Mouse (Mus musculus) heart, postnatal 0 days (tissue): ENCODE results near the gene Nup155. TPM values are rescaled to one million over a fixed set of nuclear protein-coding genes. Genes with fewer than 3 reads are reported as not detected.

Experiments
- ATAC-seq: fragments of 200-750 bp; cut with Nextera tagmentation; 2 replicates; pipeline ENCODE4 v1.8.0; 2017; ENCODE audit warnings: low read depth, moderate number of reproducible peaks, moderate library complexity; ENCODE audit not compliant: insufficient read depth
- DNase-seq: peaks from one replicate; pipeline ENCODE4 v3.0.0-alpha.2; 2016; ENCODE audit warnings: low spot score
- H3K27ac ChIP-seq: fragments of 300-500 bp; sonication (generic); 2 replicates; pipeline ENCODE4 v1.5.1; 2014; ENCODE audit warnings: low read depth, mild to moderate bottlenecking
- H3K27me3 ChIP-seq: fragments of 300-500 bp; sonication (generic); 2 replicates; pipeline ENCODE4 v1.6.1; 2014; ENCODE audit warnings: low read length, mixed read lengths; ENCODE audit not compliant: control insufficient read depth, insufficient read depth
- H3K36me3 ChIP-seq: fragments of 300-500 bp; sonication (generic); replicated peaks from 2 replicates; pipeline ENCODE4 v1.6.1; 2014; ENCODE audit warnings: low read length, mixed read lengths; ENCODE audit not compliant: control insufficient read depth, insufficient read depth
- H3K4me1 ChIP-seq: fragments of 300-500 bp; sonication (generic); 2 replicates; pipeline ENCODE4 v1.6.1; 2014; ENCODE audit warnings: antibody characterized with exemption; ENCODE audit not compliant: control insufficient read depth, insufficient read depth
- H3K4me2 ChIP-seq: fragments of 300-500 bp; sonication (generic); 2 replicates; pipeline ENCODE4 v1.6.1; 2014; ENCODE audit warnings: low read depth, mild to moderate bottlenecking, low read length, moderate library complexity
- H3K4me3 ChIP-seq: fragments of 300-500 bp; sonication (generic); 2 replicates; pipeline ENCODE4 v1.5.1; 2014; ENCODE audit warnings: low read depth, low read length
- H3K9ac ChIP-seq: fragments of 300-500 bp; sonication (generic); replicated peaks from 2 replicates; pipeline ENCODE4 v1.6.1; 2014; ENCODE audit warnings: low read depth, low read length, mixed read lengths
- H3K9me3 ChIP-seq: fragments of 300-500 bp; sonication (generic); replicated peaks from 2 replicates; pipeline ENCODE4 v1.6.1; 2016; ENCODE audit warnings: low read length; ENCODE audit not compliant: control insufficient read depth
- CTCF ChIP-seq: IDR thresholded peaks from 2 replicates; pipeline ENCODE4 v1.5.1; 2016; ENCODE audit warnings: antibody characterized with exemption, control low read depth, low read depth
- EP300 ChIP-seq: IDR thresholded peaks from 2 replicates; pipeline ENCODE4 v1.6.1; 2016; ENCODE audit warnings: antibody characterized with exemption, low read depth
- WGBS: fragments of 180-500 bp; shearing (Covaris S2); extraction: QIAGEN DNeasy Blood & Tissue Kit; methylation state at CpG from one replicate; pipeline ENCODE4 v1.1.7; 2014; 5-methylcytosine and 5-hydroxymethylcytosine counted together
- polyA plus RNA-seq: library from polyadenylated mRNA; unstranded; fragments of >200 nt; fragmentation: Nextera tagmentation; extraction: Ambion mirVana; gene quantifications from 2 replicates; pipeline ENCODE4 v1.2.1, GENCODE M21; 2015
- total RNA-seq: library from RNA; depleted of rRNA; stranded (reverse); fragments of >200 nt; gene quantifications from 2 replicates; pipeline ENCODE4 v1.2.3, GENCODE M21; 2014; ENCODE audit warnings: low replicate concordance; rRNA removed

Gene Nup155
- total and polyA plus RNA-seq, 2 experiments from 2014 or later = 3.5 to 24.9 TPM

DNA sequence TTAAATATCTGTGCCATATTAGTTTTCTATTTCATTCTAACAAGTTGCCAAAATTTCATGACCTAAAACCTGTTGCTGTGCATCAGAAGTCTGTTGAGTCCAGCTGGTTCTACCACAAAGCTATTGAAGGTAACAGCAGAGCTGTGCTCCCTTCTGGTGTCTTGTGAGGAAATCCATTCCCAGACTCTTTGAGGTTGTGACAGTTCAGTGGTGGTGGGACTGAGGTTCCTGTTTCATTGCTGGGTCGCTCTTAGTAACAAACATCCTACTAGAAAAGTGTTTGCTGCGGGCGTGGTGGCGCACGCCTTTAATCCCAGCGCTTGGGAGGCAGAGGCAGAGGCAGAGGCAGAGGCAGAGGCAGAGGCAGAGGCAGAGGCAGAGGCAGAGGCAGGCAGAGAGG is 99.3 kb downstream of the Nup155 start:
- Histone ChIP-seq H3K9me3 (no peaks in the 10 kb centered on the region), H3K4me1 (no peaks in the 10 kb centered on the region), H3K27me3 (no peaks in the 10 kb centered on the region), H3K4me3 (no peak overlapping the region), H3K9ac (no peak overlapping the region), H3K36me3 (peaks cover 15% of the 10 kb centered on the region), H3K27ac (no peak overlapping the region), H3K4me2 (no peak overlapping the region)
- DNase-seq = no peak
- 89% methylated on average over 6 of the region's 6 CpGs for WGBS
- no peak for ATAC-seq
- TF ChIP-seq CTCF (no peak), EP300 (no peak)

Other genes starting within 250 kb of the Nup155 start
- 28.5 and 32.8 TPM in 2 replicates for gene Wdr70, start 10.1 kb upstream of the Nup155 start, total RNA-seq
- 32.3 and 32.6 TPM in 2 replicates for gene Wdr70, start 10.1 kb upstream of the Nup155 start, polyA plus RNA-seq
- gene Cplane1, start 59.8 kb downstream of the Nup155 start, total RNA-seq = 3.5 and 4.1 TPM in 2 replicates
- gene Cplane1, start 59.8 kb downstream of the Nup155 start, polyA plus RNA-seq = 2.2 and 2.3 TPM in 2 replicates